Mouse (Mus musculus) CH12.LX (cell line): ENCODE measurements at regions not wholly inside any gene's neighbourhood (a gene's known extent, or its start where the extent isn't known, plus 50 kb on each side); places are given as distances from the start of the nearest gene placed in this dataset.

Source experiments
- CTCF ChIP-seq, 2 experiments: IDR thresholded peaks in 1 of 2; conservative IDR thresholded peaks in 1 of 2; 2 replicates each; pipeline ENCODE4 v1.5.1; 2011 to 2012; ENCODE audit warnings: low read depth in 2 of 2, low read length in 2 of 2, improper control_type of control experiment in 1 of 2, inconsistent platforms in 1 of 2, mild to moderate bottlenecking in 1 of 2, moderate library complexity in 1 of 2
- EP300 ChIP-seq: IDR thresholded peaks from 2 replicates; pipeline ENCODE4 v1.6.1; 2011; ENCODE audit warnings: low read length, improper control_type of control experiment
- ETS1 ChIP-seq: conservative IDR thresholded peaks from 2 replicates; pipeline ENCODE4 v1.6.1; 2012; ENCODE audit warnings: low read depth, mild to moderate bottlenecking, inconsistent platforms, low read length, improper control_type of control experiment, moderate library complexity
- HCFC1 ChIP-seq: IDR thresholded peaks from 2 replicates; pipeline ENCODE4 v1.6.1; 2012; ENCODE audit warnings: low read depth, mild to moderate bottlenecking, inconsistent platforms, low read length, improper control_type of control experiment
- KAT2A ChIP-seq: IDR thresholded peaks from 2 replicates; pipeline ENCODE4 v1.6.1; 2012; ENCODE audit warnings: low read length, improper control_type of control experiment, inconsistent platforms; ENCODE audit not compliant: insufficient replicate concordance
- MAX ChIP-seq: IDR thresholded peaks from 2 replicates; pipeline ENCODE4 v1.6.1; 2011; ENCODE audit warnings: low read length, improper control_type of control experiment
- NRF1 ChIP-seq: IDR thresholded peaks from 2 replicates; pipeline ENCODE4 v1.6.1; 2014; ENCODE audit warnings: low read depth, mild to moderate bottlenecking, inconsistent platforms, low read length, improper control_type of control experiment, moderate library complexity
- POLR2A ChIP-seq: IDR thresholded peaks from 2 replicates; pipeline ENCODE4 v1.6.1; 2011; ENCODE audit warnings: low read depth, mild to moderate bottlenecking, improper control_type of control experiment, low read length
- POLR2AphosphoS2 ChIP-seq: IDR thresholded peaks from 2 replicates; pipeline ENCODE4 v1.6.1; 2011; ENCODE audit warnings: low read depth, low read length, improper control_type of control experiment
- RCOR1 ChIP-seq: conservative IDR thresholded peaks from 2 replicates; pipeline ENCODE4 v1.6.1; 2012; ENCODE audit warnings: low read depth, mild to moderate bottlenecking, inconsistent platforms, low read length, improper control_type of control experiment
- ZC3H11A ChIP-seq: IDR thresholded peaks from 2 replicates; pipeline ENCODE4 v1.6.1; 2012; ENCODE audit warnings: low read depth, mild to moderate bottlenecking, inconsistent platforms, low read length, improper control_type of control experiment
- ZNF384 ChIP-seq: IDR thresholded peaks from 2 replicates; pipeline ENCODE4 v1.6.1; 2012; ENCODE audit warnings: low read depth, low read length, improper control_type of control experiment, inconsistent platforms

GRCm38 (mm10) chr6:22567891-22568290 is 211.8 kb upstream of the Fam3c start:
- TF ChIP-seq CTCF (conservative IDR thresholded peaks at IDR 0.05 in 1 of 2, IDR thresholded peaks at IDR 0.05 in 1 of 2; ENCODE audit: low read depth in 2 of 2, low read length in 2 of 2) (no peak), EP300 (no peak), ETS1 (no peak), HCFC1 (no peak), POLR2AphosphoS2 (no peak), MAX (no peak), NRF1 (no peak), RCOR1 (no peak), ZC3H11A (no peak), KAT2A (no peak), POLR2A (no peak), ZNF384 (no peak)
